Mouse (Mus musculus) ovary, postnatal 14 days (tissue): ENCODE measurements at regions not wholly inside any gene's neighbourhood (a gene's known extent, or its start where the extent isn't known, plus 50 kb on each side); places are given as distances from the start of the nearest gene placed in this dataset.

Source experiments
- DNase-seq: peaks from one replicate; pipeline ENCODE4 v3.0.0; 2022; ENCODE audit warnings: low spot score

DNA sequence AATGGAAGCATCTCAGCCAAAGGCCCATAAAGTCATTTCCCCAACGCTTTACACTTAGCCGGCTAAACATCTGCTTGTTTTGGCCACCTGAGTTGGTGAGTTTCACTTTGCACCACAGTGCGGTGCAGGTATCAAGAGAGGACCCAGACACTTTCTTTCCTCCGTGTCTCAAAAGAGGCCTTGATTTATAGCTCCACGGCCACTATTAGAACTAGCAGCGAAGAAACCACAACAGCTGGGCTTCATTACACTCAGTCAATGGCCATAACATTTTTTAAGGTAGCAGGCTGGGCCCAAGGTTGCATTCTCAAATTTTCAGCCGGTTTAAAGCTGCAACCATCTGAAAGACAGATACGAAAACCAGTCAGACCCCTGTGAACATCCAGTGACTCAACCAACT is 103.4 kb downstream of the Mreg start:
- no peak for DNase-seq

DNA sequence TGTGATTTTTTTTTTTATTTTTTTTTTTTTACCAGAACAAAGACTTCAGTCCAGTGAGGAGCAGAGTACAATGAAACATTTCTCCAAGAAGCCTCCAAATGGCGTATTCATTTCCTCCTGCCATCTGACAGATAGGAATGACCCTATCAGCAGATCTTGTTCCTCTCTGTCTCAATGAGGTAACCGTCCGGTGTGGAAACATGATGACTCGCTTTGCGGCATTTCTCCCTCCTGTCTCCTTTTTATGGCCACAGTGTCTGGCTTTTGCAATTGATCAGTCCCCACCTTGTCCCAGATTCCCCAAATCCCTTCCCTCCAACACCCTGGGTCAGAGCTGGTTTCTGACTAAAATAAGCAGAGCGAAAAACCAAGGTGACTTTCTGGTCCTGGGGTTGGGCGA is 105.0 kb downstream of the Mreg start:
- DNase-seq: no peak

DNA sequence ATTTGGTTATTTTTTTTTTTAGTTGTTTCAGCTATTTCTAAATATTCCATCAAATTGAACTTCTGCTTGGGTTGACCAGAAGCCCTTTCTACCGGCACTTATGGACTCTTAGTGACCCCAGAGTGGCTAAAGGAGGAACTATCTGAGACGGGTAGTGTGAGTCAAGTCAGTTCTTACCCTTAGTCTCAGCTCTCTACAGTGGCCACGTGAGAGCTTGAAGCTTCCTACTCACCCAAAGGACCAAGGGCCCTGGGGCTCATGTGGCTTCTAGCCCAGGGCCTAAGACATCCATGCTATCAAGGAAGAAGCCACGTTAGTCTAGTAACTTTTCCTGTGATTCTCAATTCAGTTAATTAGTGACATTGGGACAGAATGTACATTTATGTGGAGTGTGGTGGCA is 105.5 kb downstream of the Mreg start:
- no peak for DNase-seq

DNA sequence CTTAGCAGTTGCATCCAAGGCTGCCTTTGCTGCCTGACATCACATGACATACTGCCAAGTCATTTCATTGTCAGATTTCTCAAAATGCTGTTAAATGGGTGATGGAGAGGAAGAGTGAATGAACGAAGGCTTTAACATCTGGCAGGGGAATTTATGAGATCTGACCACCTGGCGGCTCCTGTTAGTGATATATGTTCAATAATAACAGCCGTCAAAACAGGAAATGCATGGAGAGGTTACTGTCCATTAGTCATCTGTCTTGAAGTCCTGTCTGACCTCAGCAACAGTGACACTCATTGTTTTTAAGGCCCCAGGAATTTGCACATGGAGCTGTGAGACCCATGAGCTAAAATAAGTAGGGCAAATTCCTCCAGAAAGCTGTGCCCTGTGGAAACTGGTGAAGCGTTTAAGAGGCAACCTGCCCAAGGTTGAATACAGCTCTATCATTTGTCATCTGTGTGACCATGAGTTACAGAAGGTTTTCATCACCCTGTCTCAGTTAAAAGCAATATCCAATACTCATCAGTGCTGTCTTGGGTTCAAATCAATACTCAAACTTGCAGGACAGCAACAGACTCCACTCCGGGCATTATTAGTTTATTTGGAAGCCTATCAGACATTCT is 106.6 kb downstream of the Mreg start:
- DNase-seq: no peak

DNA sequence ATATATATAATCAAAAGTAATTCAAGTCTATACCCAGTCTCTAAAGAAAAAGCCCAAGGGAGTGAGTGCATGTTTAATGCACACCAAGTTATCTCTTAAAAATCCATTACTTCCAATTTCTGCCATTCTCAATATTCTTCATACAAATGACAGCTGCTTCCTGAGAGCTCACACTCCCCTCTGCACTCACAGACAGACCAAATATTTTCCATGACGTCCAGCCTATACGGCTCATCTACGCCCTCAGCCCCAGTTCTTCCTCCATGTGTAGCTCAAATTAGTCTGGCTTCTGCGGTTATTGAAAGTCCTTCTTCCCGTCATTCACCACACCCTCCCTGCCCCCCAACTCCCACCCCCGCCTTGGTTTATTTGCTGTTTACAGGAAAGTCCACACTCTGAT is 108.1 kb downstream of the Mreg start:
- DNase-seq: no peak

DNA sequence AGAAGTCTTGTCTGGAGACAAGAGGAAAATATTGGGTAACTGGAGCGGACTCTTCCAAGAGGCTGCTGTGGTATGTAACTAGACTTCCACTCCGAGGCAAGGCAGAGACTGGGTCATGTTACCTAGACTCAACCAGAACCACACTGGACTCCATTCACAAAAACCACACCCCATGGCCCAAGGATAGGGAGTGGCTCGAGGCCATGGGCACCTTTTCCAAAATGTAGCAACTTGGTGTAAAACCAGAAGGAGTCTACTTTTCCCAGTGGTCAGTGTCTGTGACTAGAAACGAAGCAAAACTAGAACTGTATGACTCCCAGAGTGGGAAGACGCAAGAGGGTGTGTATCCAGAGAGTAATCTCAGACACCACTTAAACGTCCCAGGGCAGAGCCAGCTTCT is 108.7 kb downstream of the Mreg start:
- DNase-seq: no peak

DNA sequence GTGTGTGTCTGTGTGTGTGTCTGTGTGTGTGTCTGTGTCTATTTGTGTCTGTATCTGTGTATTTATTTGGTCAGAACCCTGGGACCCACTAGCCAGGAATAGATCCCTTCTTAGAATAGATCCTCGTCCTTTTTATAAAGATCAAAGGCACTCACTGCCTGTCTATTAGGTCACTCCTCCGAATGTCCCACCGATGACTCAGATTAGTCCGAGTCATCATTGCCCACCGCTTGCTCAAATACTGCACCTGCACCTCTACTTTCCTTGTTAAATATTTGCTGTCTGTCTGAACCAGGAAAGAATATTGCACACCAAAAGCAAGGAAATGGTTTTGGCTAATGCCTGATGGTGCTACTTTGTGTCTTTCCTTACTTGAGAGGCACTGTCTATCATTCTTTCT is 112.7 kb downstream of the Mreg start:
- no peak for DNase-seq

DNA sequence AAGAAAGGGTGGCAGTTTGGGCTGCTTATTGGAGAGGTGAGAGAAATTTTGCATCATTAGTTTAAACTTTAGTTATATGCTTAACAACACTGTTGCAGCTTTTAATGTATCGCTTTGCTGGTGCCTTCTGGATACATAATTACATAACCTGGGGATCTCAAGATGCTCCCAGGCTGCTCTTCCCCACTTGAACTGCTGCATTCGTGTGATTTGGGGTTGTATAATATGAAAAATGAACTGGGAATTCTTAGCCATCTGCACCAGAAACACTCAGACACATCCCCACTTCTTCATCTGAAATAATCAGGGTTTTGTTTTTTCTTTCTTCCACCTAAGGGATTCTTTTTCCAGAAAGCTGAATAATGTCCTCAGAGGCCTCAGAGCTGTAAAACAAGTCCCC is 120.8 kb downstream of the Mreg start:
- DNase-seq: no peak

DNA sequence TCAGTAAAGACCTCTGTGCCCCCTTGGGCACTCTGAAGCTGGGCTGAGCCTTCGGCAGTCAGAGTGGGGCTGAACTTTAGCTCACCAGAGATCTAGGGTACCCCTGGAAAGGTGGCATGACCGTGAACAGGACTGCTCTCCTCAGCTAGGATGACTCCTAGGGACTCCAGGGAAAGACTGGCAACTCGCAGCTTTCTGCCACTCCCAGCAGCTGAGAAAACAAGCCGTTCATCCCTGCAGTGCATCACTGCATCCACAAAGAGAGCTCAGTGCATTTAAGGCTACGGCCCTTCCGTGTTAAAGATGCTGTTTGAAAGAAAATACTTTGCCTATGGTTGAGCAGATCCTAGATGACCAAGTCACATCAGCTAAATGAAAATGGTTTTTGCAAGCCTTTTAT is 126.4 kb downstream of the Mreg start:
- no peak for DNase-seq

DNA sequence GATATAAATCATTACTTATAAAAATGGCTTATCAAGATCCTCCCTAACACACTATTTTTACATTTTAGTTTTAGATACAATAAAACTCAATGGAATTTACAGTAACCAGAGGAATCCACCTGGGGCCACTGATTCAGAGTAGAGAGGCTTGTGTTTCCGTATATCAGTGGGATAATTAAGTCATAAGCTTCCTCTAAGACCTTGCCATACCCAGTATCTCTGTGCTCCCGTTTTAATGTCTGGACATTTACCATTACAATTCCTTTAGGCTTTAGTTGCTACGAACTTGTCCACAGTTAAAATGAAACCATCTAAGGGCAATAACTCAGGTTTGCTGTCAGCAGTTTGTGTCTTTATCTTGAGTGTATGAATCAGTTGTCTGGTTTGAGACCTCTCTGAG is 127.9 kb downstream of the Mreg start:
- no peak for DNase-seq

DNA sequence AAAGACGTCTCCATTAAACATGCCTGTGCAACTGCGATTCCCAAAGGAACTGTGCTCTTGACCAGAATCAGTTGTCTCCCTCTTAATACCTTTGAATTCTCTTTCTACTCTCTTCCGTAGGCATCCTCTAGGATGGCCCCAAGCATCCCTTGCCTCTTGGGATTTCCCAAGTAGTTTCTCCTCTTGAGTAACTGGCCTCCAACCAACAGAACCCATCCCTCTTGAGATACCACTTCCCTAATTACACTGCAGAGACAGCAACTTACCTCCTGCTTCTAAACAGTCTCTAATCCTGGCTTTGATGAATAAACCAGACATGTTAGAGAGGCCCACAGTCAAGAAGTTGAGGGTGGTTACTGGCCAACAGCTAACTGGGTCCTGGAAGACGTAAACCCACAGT is 129.7 kb downstream of the Mreg start:
- no peak for DNase-seq

DNA sequence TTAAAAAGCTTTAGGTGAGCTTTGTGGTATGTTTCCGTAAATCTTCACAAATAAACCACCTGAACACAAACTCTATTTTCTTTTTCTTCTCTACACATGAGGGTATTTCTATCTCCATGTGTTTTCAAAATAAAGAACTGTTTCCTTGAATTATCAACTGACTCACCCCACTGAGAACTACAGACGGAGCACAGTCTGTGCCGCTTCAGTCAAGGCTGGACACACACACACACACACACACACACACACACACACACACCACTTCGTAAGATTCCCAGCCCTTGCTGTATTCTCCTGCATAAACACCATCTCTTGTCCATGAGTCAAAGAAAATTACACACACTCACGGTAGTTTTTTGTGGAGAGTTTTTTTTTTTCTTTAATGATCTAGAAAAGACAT is 130.3 kb downstream of the Mreg start:
- no peak for DNase-seq

DNA sequence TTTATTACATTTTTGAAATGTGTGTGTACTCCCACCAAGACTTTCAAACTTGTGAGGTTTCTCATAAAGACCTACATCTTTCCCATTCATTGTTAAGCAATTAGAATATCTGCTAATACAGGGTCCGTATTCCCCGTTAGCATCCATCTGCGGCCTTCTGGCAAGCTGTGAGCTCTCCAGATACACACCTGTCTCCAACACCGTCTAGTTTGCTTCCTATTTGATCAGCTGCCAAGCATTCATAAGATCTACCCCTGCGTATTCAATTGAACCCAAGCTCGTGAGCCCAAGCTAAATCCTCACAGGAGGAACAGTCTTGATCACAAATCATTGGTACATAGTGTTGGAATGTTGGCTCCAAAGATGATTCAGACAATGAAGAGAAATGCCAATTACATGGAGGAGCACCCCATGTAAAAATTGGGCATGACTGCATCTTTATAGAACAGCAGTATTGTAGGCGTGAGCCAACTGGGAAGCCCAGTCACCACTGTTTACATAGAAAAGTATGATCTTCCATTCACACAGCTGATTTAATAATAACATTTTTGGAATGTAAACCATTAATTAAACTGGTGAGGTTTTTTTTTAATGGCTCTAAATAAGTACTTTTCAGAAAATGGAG is 133.1 kb downstream of the Mreg start:
- DNase-seq: no peak

DNA sequence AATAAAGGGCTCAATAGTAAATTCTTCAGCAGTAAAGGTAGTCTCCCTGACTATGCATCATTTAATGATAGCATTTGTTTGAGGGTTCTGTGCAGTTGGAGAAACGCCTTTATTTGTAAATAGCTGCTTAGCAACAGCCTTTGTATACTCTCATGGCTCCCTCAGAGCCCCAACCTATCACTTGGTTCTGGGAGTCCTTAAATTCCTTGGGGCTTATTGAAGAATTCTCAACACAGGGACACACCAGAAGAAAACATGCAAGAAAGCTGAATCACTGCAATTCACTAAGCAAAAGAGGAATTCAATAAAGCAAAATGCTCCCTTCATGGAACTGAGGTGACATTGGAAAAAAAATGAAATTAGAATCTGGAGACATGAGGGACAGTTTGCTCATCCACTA is 135.8 kb downstream of the Mreg start:
- no peak for DNase-seq

DNA sequence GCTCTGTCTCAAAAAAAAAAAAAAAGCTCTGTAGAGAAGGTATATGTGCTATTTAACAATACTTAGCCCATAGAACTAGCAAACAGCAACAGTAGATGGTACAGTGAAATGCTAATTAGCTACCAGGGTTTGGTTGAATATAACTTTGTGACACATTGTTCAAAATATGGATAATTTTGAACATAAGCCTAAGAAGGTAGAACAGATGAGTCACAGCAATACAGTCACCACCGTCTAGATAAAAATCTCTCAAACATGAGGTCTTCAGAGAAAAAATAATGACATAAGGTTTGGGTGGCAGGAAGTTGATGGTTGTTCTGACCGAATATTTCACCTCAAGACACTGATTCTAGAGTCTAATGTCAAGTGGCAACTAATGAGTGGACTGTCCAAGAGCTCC is 136.6 kb downstream of the Mreg start:
- DNase-seq: no peak

DNA sequence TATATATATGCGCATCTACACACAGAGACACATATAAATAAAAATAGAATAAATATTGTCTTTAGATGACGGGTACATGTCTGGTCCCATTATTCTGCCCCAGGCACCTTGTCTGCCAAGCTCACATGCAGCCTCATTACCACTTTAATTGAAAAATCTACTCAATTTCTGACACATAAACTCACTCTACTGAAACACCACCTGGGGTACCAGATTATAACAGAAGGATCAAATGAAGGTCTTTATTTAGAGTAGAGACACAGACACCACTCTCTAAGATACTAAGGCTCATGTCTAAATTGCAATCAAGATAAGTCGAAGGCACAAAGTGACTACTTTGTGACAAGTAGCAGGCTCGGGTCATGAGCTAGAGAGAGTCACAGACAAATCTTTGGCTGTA is 138.9 kb downstream of the Mreg start:
- no peak for DNase-seq

DNA sequence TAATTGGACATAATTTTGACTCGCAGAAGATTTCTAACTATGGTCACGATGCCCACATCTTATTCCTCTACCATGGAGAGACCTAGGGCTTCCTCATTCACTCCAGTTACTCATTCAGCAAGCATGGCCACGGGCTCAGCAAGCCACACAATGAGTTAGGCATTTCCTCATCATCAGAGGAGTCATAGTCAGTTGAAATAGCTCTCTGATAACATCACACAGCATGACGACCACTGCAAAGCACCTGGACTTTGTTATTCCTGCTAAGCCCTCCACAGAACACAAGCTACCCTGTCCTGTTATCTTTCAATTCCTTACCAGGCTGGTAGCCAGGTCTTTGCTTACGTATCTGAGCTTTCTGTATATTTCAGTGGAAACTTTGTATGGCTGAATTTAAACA is 141.6 kb downstream of the Mreg start:
- DNase-seq: no peak

DNA sequence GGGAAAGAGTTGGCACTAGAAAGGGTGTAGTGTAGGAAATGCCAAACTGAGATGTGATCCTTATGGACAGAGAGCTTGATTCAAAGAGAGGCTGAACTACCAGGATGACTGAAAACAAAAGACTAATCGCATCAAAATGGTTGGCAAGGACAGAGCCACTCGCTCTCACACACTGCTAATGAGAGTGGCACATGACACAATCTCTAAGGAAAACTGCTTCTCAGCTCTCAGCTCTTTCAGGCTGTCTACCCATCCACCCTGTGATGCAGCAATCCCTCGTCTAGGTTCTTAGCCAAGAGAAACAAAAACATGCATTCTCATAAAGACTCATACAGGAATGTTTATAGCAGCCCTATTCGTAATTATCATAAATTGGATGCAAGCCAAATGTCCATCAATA is 143.1 kb downstream of the Mreg start:
- no peak for DNase-seq

DNA sequence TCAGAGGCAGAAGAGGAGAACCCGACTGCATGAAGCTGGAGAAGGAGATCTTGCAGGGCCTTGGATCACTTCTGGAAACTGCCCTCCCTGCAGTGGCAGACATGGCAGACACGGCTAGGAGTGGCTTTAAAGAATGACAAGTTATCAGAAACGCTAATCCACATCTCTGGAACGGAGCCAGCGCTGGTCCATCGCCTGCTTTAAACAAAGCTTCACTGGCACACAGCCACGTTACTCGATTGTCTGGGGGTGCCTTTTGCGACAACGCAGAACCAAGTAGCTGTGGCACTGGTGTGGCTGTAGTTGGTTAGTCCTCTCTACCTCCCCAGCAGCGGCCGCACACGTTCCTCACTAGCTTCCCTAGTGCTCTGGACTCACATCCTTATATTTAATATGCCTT is 147.0 kb downstream of the Mreg start:
- DNase-seq: no peak

DNA sequence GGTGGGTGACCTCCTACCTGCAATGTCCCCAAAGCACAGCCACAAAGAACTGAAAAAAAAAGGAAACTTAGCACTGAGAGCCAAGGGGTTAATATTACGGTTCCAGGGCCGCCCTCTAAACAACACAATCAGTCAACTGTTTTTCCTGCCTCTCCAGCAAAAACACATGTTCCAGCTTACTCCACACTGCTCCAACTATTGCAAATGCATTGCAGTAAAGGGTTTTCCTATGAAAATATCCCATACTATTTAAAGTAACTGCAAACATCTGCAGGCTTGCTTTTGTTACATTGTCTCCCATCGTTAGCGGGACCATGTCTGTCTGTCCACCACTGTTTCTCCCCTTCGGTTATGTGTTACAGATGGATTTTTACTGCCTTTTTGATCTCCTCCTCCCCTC is 151.7 kb downstream of the Mreg start:
- DNase-seq: no peak

DNA sequence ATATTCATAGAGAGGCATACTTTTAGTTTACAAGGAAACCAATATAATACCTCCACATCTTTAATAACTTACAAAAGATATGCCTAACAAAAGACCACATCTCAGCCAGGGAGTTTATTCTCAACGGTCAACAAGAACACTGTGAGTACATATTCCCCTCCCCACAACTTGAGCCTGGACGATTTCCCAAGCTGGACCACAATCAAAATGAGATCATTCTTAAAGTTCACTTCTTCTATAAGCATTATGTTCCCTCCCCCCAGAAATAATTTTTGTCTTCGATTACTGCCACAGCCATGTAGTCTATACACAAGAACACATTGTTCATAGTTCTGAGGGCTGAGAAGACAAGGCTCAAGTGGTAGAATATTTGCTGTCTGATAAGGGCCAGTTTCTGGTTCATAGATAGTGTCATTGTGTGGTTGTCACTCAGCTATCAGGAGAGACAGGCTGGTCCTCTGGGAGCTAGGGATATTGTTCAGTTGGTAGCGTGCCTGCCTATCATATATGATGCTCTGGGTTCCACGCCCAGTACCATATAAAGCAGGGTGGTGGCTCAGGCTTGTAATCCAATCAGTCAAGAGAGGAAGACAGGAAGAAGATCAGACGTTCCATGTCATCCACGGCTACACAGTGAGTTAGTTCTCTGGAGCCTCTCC is 153.9 kb downstream of the Mreg start:
- no peak for DNase-seq

DNA sequence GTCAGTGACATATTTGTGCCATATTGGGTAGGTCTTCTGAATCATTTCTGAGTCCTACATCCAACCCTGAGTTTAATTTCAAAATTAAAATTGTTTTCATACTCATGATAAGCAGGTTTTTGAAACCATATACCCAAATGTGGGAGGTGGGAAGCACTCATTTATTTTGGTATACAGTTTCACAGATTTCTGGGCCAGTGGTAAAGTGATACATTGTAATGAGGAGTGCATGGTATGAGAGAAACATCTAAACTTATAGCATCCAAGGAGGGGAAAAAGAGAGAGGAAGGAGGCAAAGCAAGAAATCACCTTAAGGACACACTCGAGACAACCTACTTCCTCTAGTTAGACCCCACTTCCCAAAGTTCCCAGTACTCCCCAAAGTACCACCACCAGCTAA is 157.6 kb downstream of the Mreg start:
- no peak for DNase-seq

DNA sequence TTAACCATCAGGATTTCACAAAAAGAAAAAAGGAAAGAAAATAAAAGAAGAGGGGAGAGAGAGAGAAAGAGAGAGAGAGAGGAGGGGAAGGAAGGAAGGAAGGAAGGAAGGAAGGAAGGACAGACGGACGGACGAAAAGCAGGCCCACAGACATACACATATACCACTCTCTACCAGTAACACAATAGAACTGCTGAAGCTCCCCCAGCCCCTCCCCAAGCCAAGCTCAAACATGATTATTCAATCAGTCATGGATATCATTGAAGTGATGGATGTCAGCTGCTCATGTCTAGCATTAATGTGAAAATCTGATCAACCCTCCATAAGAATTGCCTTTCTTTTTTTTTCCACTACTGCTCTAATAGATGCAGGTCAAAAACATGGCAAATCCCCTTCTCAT is 161.2 kb downstream of the Mreg start:
- no peak for DNase-seq

DNA sequence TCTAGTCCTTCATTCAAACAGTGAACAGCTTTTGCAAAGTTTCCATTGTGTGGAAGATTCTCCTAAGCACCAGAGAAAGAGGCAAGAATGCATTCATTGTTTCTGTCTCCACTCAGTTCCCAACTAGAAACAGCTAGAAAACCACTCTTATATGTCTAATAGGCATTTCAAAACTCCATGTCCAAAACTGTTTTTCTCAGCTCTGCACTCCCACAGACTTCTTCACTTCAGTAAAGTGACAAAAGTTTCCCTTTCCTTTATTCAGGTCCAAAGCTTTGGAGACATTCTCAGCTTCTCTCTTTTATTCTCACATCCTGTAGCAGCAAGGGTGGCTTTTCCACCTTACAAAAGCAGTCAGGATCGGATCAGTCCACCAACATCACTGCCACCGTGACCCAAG is 166.0 kb downstream of the Mreg start:
- DNase-seq: no peak
